Comparison of ENCODE assay signal across 13 mouse cellular contexts in genomic region chr1:88482142-88483099, GRCm38 (mm10). TPM values are rescaled to one million over a fixed set of nuclear protein-coding genes. Genes with fewer than 3 reads are reported as not detected.
A peak's percentile ranks its signal among the peaks of the same experiment; 100 is the strongest.
DNase-seq lines count a peak whose midpoint lies in the region; ATAC-seq and TF ChIP-seq lines count a peak whose summit lies in the region.
"Had no signal": no experiment of that assay in that cellular context is flagged by ENCODE, and none has a peak within 500 bp of the region (broad histone marks: within the 10 kb centered on the region; RNA-seq: fewer than 3 reads in every experiment).

No protein-coding gene starts in this region.

- no peaks in the 10 kb centered on the region for H3K9me3 ChIP-seq in heart, embryonic 15.5 days (replicated peaks)
- no peaks in the 10 kb centered on the region for H3K9me3 ChIP-seq in hindbrain, embryonic 16.5 days (ENCODE audit: control insufficient read depth, low read length)

- no peak overlapping the region for H3K27ac ChIP-seq in heart, embryonic 15.5 days
- H3K27ac ChIP-seq in bone marrow, adult 2 months (ENCODE audit: control insufficient read depth, insufficient read depth, low read depth, low read length, poor library complexity) = peak overlapping the region; percentile 5; the same call in 1 of the 2 replicates
- H3K27ac ChIP-seq in hindbrain, embryonic 16.5 days (ENCODE audit: low read depth, low read length) = 0 out of 2 replicates have a peak overlapping the region, but pooled peaks have one; percentile 56

- peaks cover 11% of the 10 kb centered on the region for H3K4me1 ChIP-seq in heart, embryonic 15.5 days (replicated peaks)
- peaks cover 2% of the 10 kb centered on the region; the same call in 1 of the 2 replicates for H3K4me1 ChIP-seq in bone marrow, adult 2 months (ENCODE audit: control insufficient read depth, insufficient read depth, low read length)
- peaks cover 13% of the 10 kb centered on the region for H3K4me1 ChIP-seq in hindbrain, embryonic 16.5 days (ENCODE audit: control insufficient read depth, insufficient read depth, low read depth, low read length)

- no peaks in the 10 kb centered on the region for H3K36me3 ChIP-seq in heart, embryonic 15.5 days
- no peaks in the 10 kb centered on the region for H3K36me3 ChIP-seq in hindbrain, embryonic 16.5 days (ENCODE audit: control insufficient read depth, insufficient read depth, low read length)

- intact Hi-C loops in left cerebral cortex, postnatal 36 days (cut with DNase I) = no loop called here

- no peak overlapping the region for H3K4me3 ChIP-seq in heart, embryonic 15.5 days
- no peak overlapping the region for H3K4me3 ChIP-seq in bone marrow, adult 2 months (replicated peaks; ENCODE audit: control insufficient read depth, low read depth, low read length)
- no peak overlapping the region for H3K4me3 ChIP-seq in hindbrain, embryonic 16.5 days (ENCODE audit: low read length)

- TF ChIP-seq CTCF in bone marrow, adult 2 months (IDR thresholded peaks at IDR 0.05; ENCODE audit: control insufficient read depth, insufficient read depth, low read length) = no peak

- no peak overlapping the region for H3K9ac ChIP-seq in heart, embryonic 15.5 days
- H3K9ac ChIP-seq in hindbrain, embryonic 16.5 days (ENCODE audit: low read depth, low read length) = no peak overlapping the region

- no peak for ATAC-seq in heart, embryonic 15.5 days (replicated peaks; ENCODE audit: insufficient number of reproducible peaks, insufficient read depth, low FRiP score, low read depth)
- peak; percentile 35; the same call in 1 of the 2 replicates for ATAC-seq in hindbrain, embryonic 16.5 days

- H3K27me3 ChIP-seq in heart, embryonic 15.5 days = no peaks in the 10 kb centered on the region
- 0 out of 2 replicates have a peak, but pooled peaks cover 2% of the 10 kb centered on the region for H3K27me3 ChIP-seq in hindbrain, embryonic 16.5 days (replicated peaks; ENCODE audit: control insufficient read depth, insufficient read depth, low read length)
- H3K27me3 ChIP-seq: CH12.LX had no signal

- no peak for TF ChIP-seq POLR2A in bone marrow, adult 2 months (IDR thresholded peaks at IDR 0.05; ENCODE audit: borderline replicate concordance, control insufficient read depth, low read depth, low read length)

- 28% methylated on average over 17 of the region's 17 CpGs for WGBS in heart, embryonic 15.5 days
- WGBS in bone marrow, adult 2 months = 48% methylated on average over 17 of the region's 17 CpGs
- WGBS in hindbrain, embryonic 16.5 days = 49% methylated on average over 17 of the region's 17 CpGs

- peak overlapping the region; percentile 23 for H3K4me2 ChIP-seq in heart, embryonic 15.5 days
- H3K4me2 ChIP-seq in hindbrain, embryonic 16.5 days (ENCODE audit: low read length) = no peak overlapping the region

- DNase-seq in heart, adult 8-10 months (ENCODE audit: low spot score) = no peak
- DNase-seq in lung, postnatal 4 days = peak; percentile 47 to 67
- no peak for DNase-seq in kidney, adult 9 months
- DNase-seq in left cerebral cortex, postnatal 36 days (ENCODE audit: low spot score in 2 of 2) = no peak
- no peak for DNase-seq in gastrocnemius, postnatal 25 days
- DNase-seq: cerebellum, postnatal 10 days; heart, postnatal 14 days; thymus, postnatal 36 days had no signal

RNA-seq across cellular contexts. Expression of gene Glrp1, which starts 27.4 kb away (rescaled TPM):
- 0.21 and 0.25 TPM in 2 replicates for polyA plus RNA-seq in heart, embryonic 15.5 days (2015; fragmentation: Nextera tagmentation; extraction: Ambion mirVana)
- total RNA-seq in heart, adult 8-10 months (2022) = under 1 TPM in 1 of 4 experiments, not detected in 3; 0.19 TPM
- 0.50 and 2.6 TPM in 2 replicates for polyA plus RNA-seq in bone marrow, adult 2 months (2011; ENCODE audit: insufficient read depth, insufficient read length, low replicate concordance, missing spikeins)
- not detected in 2 replicates for polyA plus RNA-seq in hindbrain, embryonic 16.5 days (2015; fragmentation: Nextera tagmentation; extraction: Ambion mirVana)
- not detected for total RNA-seq in left cerebral cortex, postnatal 36 days (2021)
- not detected for total RNA-seq in gastrocnemius, postnatal 25 days (2021)
- total RNA-seq: heart, postnatal 14 days; monocyte, adult 5-6 weeks had no signal

Comparison
In these comparisons a context has a peak if more than half of its experiments do, and no peak if none do; other contexts are left out.
1. DNase-seq: peak in lung, postnatal 4 days (2 of 2); none in heart, adult 8-10 months (single experiment), kidney, adult 9 months (single experiment), left cerebral cortex, postnatal 36 days (0 of 2) and gastrocnemius, postnatal 25 days (single experiment).